25 mouse cellular contexts compared by ENCODE assay signal in the genomic region with DNA sequence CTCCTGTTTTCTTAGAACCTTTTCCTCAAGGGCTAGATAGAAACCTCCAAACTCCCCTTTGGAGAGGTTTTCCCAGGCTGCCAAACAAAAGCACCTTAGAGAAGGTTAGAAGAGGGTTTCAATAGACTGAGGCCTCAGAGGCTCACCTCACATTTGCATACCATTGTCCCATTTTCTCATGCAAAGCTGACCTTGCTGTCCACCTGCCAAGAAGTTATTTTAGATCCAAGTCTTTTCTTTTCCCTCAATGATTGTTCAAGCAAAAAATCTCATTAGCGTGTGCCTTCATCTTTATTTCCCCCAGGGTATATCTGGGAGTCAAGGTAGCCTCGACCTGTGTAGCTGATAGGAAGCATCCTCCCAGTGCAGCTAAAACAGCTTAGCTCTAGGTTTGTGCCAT. TPM values are rescaled to one million over a fixed set of nuclear protein-coding genes. Genes with fewer than 3 reads are reported as not detected.
DNase-seq lines count a peak whose midpoint lies in the region; ATAC-seq and TF ChIP-seq lines count a peak whose summit lies in the region.
"Had no signal": no experiment of that assay in that cellular context is flagged by ENCODE, and none has a peak within 500 bp of the region (broad histone marks: within the 10 kb centered on the region; RNA-seq: fewer than 3 reads in every experiment).

No protein-coding gene starts in this region.

- ATAC-seq in heart, embryonic 16.5 days (replicated peaks; ENCODE audit: extremely low read depth, insufficient read depth, low FRiP score) = no peak
- ATAC-seq in midbrain, embryonic 14.5 days (ENCODE audit: low FRiP score, low TSS enrichment) = no peak
- ATAC-seq: forebrain, embryonic 13.5 days; inflammation-experienced regulatory T-cells, adult 6 months; midbrain, embryonic 15.5 days had no signal

- no peaks in the 10 kb centered on the region for H3K27me3 ChIP-seq in heart, embryonic 16.5 days (ENCODE audit: control insufficient read depth, insufficient read depth, low read length)
- H3K27me3 ChIP-seq in heart, embryonic 10.5 days (ENCODE audit: insufficient read depth, poor library complexity, severe bottlenecking) = no peaks in the 10 kb centered on the region
- H3K27me3 ChIP-seq in ES-Bruce4 (ENCODE audit: control insufficient read depth, insufficient read depth, low read length, poor library complexity, severe bottlenecking) = no peaks in the 10 kb centered on the region
- H3K27me3 ChIP-seq in midbrain, embryonic 14.5 days (ENCODE audit: control insufficient read depth, insufficient read depth, low read length) = no peaks in the 10 kb centered on the region
- H3K27me3 ChIP-seq: embryonic facial prominence, embryonic 13.5 days; forebrain, embryonic 13.5 days; liver, embryonic 13.5 days; midbrain, embryonic 15.5 days; neural tube, embryonic 15.5 days had no signal

- no peak for DNase-seq in heart, embryonic 10.5 days (ENCODE audit: low spot score)
- DNase-seq in ZHBTc4 (ENCODE audit: low read depth, low spot score) = peak; percentile 78
- no peak for DNase-seq in midbrain, embryonic 14.5 days
- no peak for DNase-seq in left cerebral cortex, adult 8-10 months (ENCODE audit: low spot score in 2 of 2)
- DNase-seq: adrenal gland, postnatal 14 days; embryo, embryonic 11 days; gastrocnemius, postnatal 10 days; kidney, adult 11 months; kidney, postnatal 14 days; liver, embryonic 13.5 days; lung, adult 2 months; lung, postnatal 10 days; retina, postnatal 1 day; right cerebral cortex, postnatal 14 days; thymus, postnatal 4 days had no signal

- no peak overlapping the region for H3K4me2 ChIP-seq in heart, embryonic 16.5 days (ENCODE audit: low read depth, low read length)
- H3K4me2 ChIP-seq in midbrain, embryonic 14.5 days (ENCODE audit: low read length) = no peak overlapping the region
- H3K4me2 ChIP-seq: forebrain, embryonic 13.5 days; heart, embryonic 11.5 days; hindbrain, embryonic 14.5 days; liver, embryonic 13.5 days; midbrain, embryonic 15.5 days; neural tube, embryonic 15.5 days had no signal

- no peak for TF ChIP-seq CTCF in ES-Bruce4 (IDR thresholded peaks at IDR 0.05; ENCODE audit: low read depth, low read length)

- no peaks in the 10 kb centered on the region for H3K36me3 ChIP-seq in heart, embryonic 16.5 days (ENCODE audit: control insufficient read depth, insufficient read depth)
- H3K36me3 ChIP-seq in heart, embryonic 10.5 days = no peaks in the 10 kb centered on the region; the same call in 1 of the 2 replicates
- H3K36me3 ChIP-seq in ES-Bruce4 (ENCODE audit: control insufficient read depth, insufficient read depth, low read length, poor library complexity, severe bottlenecking) = no peaks in the 10 kb centered on the region
- H3K36me3 ChIP-seq in midbrain, embryonic 14.5 days (ENCODE audit: control insufficient read depth, insufficient read depth, low read length) = no peaks in the 10 kb centered on the region
- H3K36me3 ChIP-seq: midbrain, embryonic 15.5 days; neural tube, embryonic 15.5 days had no signal

- TF ChIP-seq EP300 in ES-Bruce4 (IDR thresholded peaks at IDR 0.05; ENCODE audit: insufficient read depth, low read depth, low read length) = no peak

- no peaks in the 10 kb centered on the region for H3K9me3 ChIP-seq in heart, embryonic 16.5 days (replicated peaks; ENCODE audit: control insufficient read depth, low read length)
- no peaks in the 10 kb centered on the region for H3K9me3 ChIP-seq in heart, embryonic 10.5 days
- no peaks in the 10 kb centered on the region for H3K9me3 ChIP-seq in ES-Bruce4 (replicated peaks; ENCODE audit: control insufficient read depth, insufficient read depth, low read length, poor library complexity, severe bottlenecking)
- H3K9me3 ChIP-seq in midbrain, embryonic 14.5 days (ENCODE audit: control insufficient read depth, low read length) = no peaks in the 10 kb centered on the region
- H3K9me3 ChIP-seq: embryonic facial prominence, embryonic 13.5 days; forebrain, embryonic 13.5 days; liver, embryonic 13.5 days; midbrain, embryonic 15.5 days; neural tube, embryonic 15.5 days had no signal

- no peak overlapping the region for H3K4me3 ChIP-seq in heart, embryonic 16.5 days (ENCODE audit: low read length)
- H3K4me3 ChIP-seq in heart, embryonic 10.5 days = no peak overlapping the region
- no peak overlapping the region for H3K4me3 ChIP-seq in ES-Bruce4 (ENCODE audit: low read depth, low read length)
- H3K4me3 ChIP-seq in midbrain, embryonic 14.5 days (replicated peaks; ENCODE audit: low read depth, low read length) = no peak overlapping the region
- H3K4me3 ChIP-seq: embryonic facial prominence, embryonic 13.5 days; forebrain, embryonic 13.5 days; liver, embryonic 13.5 days; midbrain, embryonic 15.5 days; neural tube, embryonic 15.5 days had no signal

- TF ChIP-seq POLR2A in ES-Bruce4 (IDR thresholded peaks at IDR 0.05; ENCODE audit: insufficient read depth, low read length) = no peak

- WGBS in heart, embryonic 16.5 days = 62% methylated on average over 2 of the region's 2 CpGs
- WGBS in heart, embryonic 10.5 days = 53% methylated on average over 2 of the region's 2 CpGs
- 38% methylated on average over 2 of the region's 2 CpGs for WGBS in midbrain, embryonic 14.5 days

- peak overlapping the region; percentile 52 for H3K27ac ChIP-seq in heart, embryonic 16.5 days (ENCODE audit: low read length)
- no peak overlapping the region for H3K27ac ChIP-seq in heart, embryonic 10.5 days
- H3K27ac ChIP-seq in ES-Bruce4 (ENCODE audit: insufficient read depth, low read length) = peak overlapping the region; percentile 84
- no peak overlapping the region for H3K27ac ChIP-seq in midbrain, embryonic 14.5 days (replicated peaks; ENCODE audit: low read depth, low read length)
- H3K27ac ChIP-seq: embryonic facial prominence, embryonic 13.5 days; forebrain, embryonic 13.5 days; hindbrain, embryonic 14.5 days; liver, embryonic 13.5 days; midbrain, embryonic 15.5 days; neural tube, embryonic 15.5 days had no signal

- H3K4me1 ChIP-seq in heart, embryonic 16.5 days (ENCODE audit: control insufficient read depth, insufficient read depth, low read length) = peaks cover 4% of the 10 kb centered on the region
- H3K4me1 ChIP-seq in heart, embryonic 10.5 days = peaks cover 8% of the 10 kb centered on the region; the same call in 1 of the 2 replicates
- peaks cover 14% of the 10 kb centered on the region for H3K4me1 ChIP-seq in ES-Bruce4 (ENCODE audit: control insufficient read depth, insufficient read depth, low read length)
- H3K4me1 ChIP-seq in midbrain, embryonic 14.5 days (ENCODE audit: control insufficient read depth, insufficient read depth, low read length) = no peaks in the 10 kb centered on the region
- H3K4me1 ChIP-seq: liver, embryonic 13.5 days; midbrain, embryonic 15.5 days; neural tube, embryonic 15.5 days had no signal

- no peak overlapping the region for H3K9ac ChIP-seq in heart, embryonic 16.5 days (ENCODE audit: low read length)
- no peak overlapping the region for H3K9ac ChIP-seq in ES-Bruce4 (ENCODE audit: low read depth, poor library complexity, severe bottlenecking)
- H3K9ac ChIP-seq in midbrain, embryonic 14.5 days (replicated peaks; ENCODE audit: low read length) = no peak overlapping the region
- H3K9ac ChIP-seq: embryonic facial prominence, embryonic 13.5 days; forebrain, embryonic 13.5 days; hindbrain, embryonic 14.5 days; liver, embryonic 13.5 days; midbrain, embryonic 15.5 days; neural tube, embryonic 15.5 days had no signal

RNA-seq across cellular contexts. Expression of a gene that starts 23.8 kb away (rescaled TPM):
- 8.0 and 10.3 TPM in 2 replicates for polyA plus RNA-seq in heart, embryonic 16.5 days (2015; fragmentation: Nextera tagmentation; extraction: Ambion mirVana)
- polyA plus RNA-seq in heart, embryonic 10.5 days (2016; fragmentation: Nextera tagmentation; extraction: Ambion mirVana) = 0.46 and 0.59 TPM in 2 replicates
- polyA plus RNA-seq in ES-Bruce4 (2011; ENCODE audit: insufficient read depth, insufficient read length, low read depth, missing spikeins) = 7.4 and 7.7 TPM in 2 replicates
- polyA plus RNA-seq in midbrain, embryonic 14.5 days (2014; fragmentation: Nextera tagmentation; extraction: Ambion mirVana) = 0.46 and 0.80 TPM in 2 replicates
- not detected for total RNA-seq in left cerebral cortex, adult 8-10 months (2022)
- total RNA-seq: hematopoietic stem cell, adult 5-6 weeks had no signal

RNA-seq across cellular contexts. Expression of a gene that starts 39.7 kb away (rescaled TPM):
- 14.3 and 16.7 TPM in 2 replicates for polyA plus RNA-seq in heart, embryonic 16.5 days (2015; fragmentation: Nextera tagmentation; extraction: Ambion mirVana)
- polyA plus RNA-seq in heart, embryonic 10.5 days (2016; fragmentation: Nextera tagmentation; extraction: Ambion mirVana) = 9.1 and 10.1 TPM in 2 replicates
- 36.6 and 40.5 TPM in 2 replicates for polyA plus RNA-seq in ES-Bruce4 (2011; ENCODE audit: insufficient read depth, insufficient read length, low read depth, missing spikeins)
- polyA plus RNA-seq in midbrain, embryonic 14.5 days (2014; fragmentation: Nextera tagmentation; extraction: Ambion mirVana) = 6.0 and 7.0 TPM in 2 replicates
- 10 to 100 TPM; 23.8 to 26.1 (median 24.9) TPM for total RNA-seq in left cerebral cortex, adult 8-10 months (2022)

RNA-seq across cellular contexts. Expression of a gene that starts 40.0 kb away (rescaled TPM):
- polyA plus RNA-seq in heart, embryonic 16.5 days (2015; fragmentation: Nextera tagmentation; extraction: Ambion mirVana) = 36.1 and 38.7 TPM in 2 replicates
- 39.2 and 49.6 TPM in 2 replicates for polyA plus RNA-seq in heart, embryonic 10.5 days (2016; fragmentation: Nextera tagmentation; extraction: Ambion mirVana)
- polyA plus RNA-seq in ES-Bruce4 (2011; ENCODE audit: insufficient read depth, insufficient read length, low read depth, missing spikeins) = 29.0 and 30.4 TPM in 2 replicates
- polyA plus RNA-seq in midbrain, embryonic 14.5 days (2014; fragmentation: Nextera tagmentation; extraction: Ambion mirVana) = 73.3 and 82.1 TPM in 2 replicates
- 10 to 100 TPM; 34.9 to 38.8 (median 36.2) TPM for total RNA-seq in left cerebral cortex, adult 8-10 months (2022)

Comparison
In these comparisons a context has a peak if more than half of its experiments do, and no peak if none do; other contexts are left out.
1. H3K27ac ChIP-seq: peak in heart, embryonic 16.5 days (single experiment) and ES-Bruce4 (single experiment); none in heart, embryonic 10.5 days (single experiment) and midbrain, embryonic 14.5 days (single experiment).